Mouse (Mus musculus) embryo, embryonic 10 days (tissue): ENCODE data around the gene Rpn1.

Experiments used
- DNase-seq: peaks from one replicate; pipeline ENCODE4 v3.0.0-alpha.2; 2015; ENCODE audit warnings: low spot score

Gene Rpn1

DNA sequence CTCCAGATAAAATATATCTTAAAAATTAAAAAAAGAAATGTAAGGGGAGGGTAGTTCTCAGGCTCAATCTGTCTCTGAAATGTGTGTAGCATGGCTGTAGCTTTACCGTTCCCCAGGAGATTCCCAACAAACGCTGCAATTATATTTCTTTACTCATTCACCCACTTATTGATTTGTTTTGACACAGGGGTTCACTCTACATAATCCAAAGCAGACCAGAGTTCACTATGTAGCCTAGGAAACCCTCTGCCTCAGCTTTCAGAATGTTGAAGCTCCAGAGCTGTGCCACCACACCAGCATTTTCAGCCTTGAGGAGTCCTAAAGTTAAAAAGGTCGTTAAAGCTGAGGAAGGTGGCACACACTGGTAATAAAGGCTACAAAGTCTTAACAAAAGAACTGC, 18.3 kb upstream of the Rpn1 start:
- DNase-seq: no peak

DNA sequence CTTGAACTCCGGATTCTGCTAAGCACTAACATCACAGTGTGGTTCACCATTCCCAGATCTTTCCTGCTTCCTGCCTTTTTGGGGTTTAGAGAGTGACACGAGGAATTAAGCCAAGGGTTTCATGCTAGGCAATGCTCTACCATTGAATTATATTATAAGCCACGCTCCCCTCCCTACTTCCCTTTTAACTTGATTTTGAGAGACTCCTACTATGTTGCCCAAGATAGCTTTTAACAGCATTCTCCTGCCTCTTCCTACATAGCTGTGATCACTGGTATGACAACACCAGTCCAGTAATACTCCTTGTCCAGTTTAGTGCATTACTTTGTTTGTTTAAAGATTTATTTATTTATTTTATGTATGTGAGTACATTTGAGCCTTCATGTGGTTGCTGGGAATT, 16.6 kb upstream of the Rpn1 start:
- no peak for DNase-seq

DNA sequence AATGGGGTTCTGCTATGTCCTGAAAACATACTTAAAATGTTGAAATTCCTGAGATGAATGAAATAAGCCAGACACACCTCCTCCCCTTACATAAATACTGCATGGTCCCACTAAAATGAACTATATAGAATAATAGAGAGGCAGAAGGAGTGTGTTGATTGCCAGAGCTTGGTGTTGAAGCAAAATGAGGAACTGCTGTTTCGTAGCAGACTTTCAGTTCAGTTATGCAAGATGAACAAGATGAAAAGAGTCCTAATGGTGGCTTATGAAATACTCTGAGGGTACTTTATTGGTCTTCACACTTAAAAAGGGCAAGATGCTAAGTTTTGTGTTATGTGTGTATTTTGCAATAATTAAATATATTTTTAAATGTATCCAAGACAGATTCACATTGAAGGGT, 15.5 kb upstream of the Rpn1 start:
- DNase-seq: no peak

DNA sequence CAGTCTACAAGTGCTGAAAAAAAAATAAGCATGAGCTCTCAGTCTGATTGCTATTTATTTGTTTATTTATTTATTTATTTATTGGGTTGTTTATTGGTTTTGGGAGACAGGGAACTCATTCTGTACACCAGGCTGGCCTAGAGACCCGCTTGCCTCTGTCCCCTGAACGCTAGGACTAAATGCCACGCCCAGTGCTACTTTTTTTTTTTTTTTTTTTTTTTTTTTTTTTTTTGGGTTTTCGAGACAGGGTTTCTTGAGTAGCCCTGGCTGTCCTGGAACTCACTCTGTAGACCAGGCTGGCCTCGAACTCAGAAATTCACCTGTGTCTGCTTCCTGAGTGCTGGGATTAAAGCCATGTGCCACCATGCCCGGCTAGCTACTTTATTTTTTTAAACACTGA, 13.8 kb upstream of the Rpn1 start:
- no peak for DNase-seq

DNA sequence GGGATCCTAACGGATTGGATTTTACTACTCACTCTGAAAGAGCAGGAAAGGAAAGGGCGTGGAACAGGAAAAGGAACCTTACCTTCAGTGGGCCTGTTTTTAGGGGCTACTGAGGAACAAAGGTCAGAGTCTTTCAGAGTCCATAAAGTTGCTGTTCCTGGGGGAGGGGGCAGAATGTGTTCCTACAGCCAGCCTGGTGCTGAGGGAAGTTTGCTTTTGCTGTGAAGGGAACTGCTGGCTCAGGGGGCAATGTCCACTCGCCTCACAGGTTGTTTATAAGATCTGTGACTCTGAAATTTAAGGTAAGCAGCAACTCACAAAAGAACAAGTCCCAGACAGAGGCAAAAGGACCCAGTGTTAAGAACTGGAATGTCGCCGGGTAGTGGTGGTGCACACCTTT, 13.1 kb upstream of the Rpn1 start:
- DNase-seq: no peak

DNA sequence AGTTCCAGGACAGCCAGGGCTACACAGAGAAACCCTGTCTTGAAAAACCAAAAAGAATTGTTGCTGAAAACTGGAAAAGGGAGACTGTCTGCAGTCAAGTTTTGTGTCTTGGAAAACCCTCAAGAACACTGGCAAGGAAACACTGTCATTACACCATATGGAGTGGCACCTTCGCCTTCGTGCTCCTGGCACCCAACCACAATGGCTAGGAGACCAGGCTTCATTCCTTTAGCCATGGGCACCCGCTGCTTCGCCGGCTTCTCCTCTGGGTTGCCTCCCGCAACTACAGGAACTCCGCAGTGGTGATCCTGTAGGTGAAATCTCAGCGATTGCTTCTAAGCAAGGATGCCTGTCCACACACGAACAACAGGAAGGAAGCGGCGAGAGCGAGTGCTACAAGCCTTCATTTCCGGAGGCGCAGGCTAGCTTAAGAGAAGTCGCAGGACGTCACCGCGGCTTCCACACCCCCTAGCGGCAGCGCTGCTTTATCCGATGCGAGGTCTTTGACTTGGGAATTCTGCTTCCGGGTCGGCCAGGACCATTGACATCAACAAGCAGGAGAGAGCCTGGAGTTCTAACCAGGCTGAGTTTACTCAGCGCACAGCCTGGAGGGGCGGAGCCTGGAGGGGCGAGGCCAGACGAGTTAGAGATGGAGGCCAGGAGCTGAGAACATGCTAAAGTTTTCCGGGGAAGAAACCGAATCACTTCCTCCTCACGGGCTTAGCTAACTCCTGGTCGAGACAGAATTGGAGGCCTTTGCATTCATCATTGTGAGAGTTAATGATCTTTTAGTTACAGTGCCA, 9.3 kb upstream of the Rpn1 start:
- peak; percentile 99 for DNase-seq

DNA sequence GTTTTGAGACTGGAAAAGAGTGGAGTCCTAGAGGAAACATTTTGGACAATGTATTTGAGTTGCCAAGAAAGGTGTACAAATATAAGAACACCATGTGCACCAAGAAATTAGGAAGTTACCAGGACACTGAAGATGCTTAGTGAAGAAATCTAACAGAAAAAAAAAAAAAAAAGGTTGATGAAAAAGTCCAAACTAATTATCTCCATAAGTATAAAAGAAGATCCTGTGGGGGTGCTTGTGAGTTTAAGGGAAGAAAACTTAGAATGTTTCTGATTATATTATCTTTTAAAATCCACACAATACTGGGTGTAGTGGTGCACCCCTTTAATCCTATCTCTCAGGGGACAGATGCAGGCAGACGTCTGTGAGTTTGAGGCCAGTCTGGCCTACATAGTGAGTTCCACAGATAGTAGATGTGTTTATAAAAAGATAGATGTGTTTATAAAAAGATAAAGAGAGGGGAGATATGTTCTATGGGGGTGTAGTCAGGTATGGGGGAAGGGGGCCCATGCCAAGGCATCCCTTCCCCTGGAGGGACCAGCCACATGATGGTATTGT, 8.2 kb upstream of the Rpn1 start:
- DNase-seq: no peak

DNA sequence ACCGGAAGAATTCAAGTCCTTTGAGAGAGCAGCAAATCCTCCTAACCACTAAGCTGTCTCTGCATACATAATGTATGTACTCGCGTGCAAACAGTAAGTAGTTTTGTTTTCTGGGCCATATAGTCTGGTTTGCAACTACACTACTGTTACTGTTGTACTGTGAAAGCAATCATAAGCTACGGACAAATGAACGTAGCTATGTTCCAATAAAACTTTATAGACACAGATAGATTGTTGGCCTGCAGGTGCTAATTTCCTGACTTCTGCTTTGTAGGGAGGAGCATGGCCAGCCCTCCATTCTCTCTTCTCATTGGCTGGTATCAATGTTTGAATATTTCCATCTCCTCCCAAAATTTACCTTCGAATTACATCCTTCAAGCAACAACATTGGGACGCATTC, 1.2 kb upstream of the Rpn1 start:
- no peak for DNase-seq

DNA sequence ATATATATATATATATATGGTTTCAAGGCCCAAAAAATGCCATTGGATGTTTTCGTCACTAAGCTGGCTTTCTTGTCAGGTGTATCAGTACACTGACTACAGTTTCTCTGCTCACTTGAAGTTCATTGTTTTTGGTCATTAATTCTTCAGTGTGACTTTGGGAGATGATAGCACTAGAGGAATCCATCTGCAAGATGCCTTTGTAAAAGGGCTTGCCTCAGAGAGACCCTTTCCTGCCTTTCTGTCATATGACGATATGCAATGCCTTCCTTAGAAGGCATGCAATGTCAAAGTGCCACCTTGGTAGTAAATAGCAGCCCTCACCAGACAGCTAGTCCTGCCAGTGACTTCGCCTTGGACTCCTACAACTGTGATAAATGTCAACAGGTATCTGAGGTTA, 610 bp upstream of the Rpn1 start:
- no peak for DNase-seq

DNA sequence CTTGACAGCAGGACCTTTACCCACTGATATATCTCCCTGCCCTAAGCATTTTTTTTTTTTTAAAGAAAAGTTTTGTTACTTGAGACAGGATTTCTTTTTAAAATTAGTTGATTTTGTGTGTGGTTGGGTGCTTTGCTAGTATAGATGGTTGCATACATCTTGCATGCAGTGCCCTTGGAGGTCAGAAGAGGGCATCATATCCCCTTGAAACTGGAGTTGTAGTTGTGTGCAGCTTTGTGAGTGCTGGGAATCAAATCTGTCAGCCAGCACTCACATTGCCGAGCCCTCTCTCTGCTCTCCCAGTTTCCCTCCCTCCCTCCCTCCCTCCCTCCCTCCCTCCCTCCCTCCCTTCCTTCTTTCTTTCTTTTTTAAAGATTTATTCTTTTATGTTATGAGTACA, 4.7 kb downstream of the Rpn1 start:
- no peak for DNase-seq

DNA sequence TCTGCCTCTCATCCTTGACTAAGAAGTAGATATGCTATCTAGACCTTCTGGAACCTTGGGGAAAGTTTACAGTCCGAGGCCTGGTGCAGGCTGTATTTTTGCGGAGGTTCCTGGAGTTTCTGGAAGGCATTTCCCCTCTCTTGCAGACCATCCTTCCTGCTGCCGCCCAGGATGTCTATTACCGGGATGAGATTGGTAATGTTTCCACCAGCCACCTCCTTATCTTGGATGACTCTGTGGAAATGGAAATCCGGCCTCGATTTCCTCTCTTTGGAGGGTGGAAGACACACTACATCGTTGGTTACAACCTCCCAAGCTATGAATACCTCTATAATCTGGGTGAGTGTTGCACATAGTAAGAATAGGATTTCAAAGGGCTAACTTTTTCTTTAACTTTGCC, 11.1 kb downstream of the Rpn1 start:
- DNase-seq: no peak

DNA sequence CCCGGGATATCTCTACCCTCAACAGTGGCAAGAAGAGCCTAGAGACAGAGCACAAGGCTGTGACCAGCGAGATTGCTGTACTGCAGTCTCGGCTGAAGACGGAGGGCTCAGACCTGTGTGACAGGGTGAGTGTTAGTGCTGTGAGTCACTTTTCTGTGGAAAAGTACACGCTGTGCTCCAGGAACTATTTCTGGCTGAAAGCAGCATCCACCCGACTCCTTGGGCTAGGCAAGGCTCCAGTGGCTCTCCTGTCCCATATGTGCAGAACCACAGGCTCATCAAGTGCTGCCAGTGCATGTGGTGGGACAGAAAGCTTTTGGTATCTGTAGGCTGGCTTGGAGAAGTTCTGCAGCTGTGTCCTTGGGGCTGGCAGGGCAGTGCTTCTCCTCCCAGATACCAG, 17.8 kb downstream of the Rpn1 start:
- no peak for DNase-seq

DNA sequence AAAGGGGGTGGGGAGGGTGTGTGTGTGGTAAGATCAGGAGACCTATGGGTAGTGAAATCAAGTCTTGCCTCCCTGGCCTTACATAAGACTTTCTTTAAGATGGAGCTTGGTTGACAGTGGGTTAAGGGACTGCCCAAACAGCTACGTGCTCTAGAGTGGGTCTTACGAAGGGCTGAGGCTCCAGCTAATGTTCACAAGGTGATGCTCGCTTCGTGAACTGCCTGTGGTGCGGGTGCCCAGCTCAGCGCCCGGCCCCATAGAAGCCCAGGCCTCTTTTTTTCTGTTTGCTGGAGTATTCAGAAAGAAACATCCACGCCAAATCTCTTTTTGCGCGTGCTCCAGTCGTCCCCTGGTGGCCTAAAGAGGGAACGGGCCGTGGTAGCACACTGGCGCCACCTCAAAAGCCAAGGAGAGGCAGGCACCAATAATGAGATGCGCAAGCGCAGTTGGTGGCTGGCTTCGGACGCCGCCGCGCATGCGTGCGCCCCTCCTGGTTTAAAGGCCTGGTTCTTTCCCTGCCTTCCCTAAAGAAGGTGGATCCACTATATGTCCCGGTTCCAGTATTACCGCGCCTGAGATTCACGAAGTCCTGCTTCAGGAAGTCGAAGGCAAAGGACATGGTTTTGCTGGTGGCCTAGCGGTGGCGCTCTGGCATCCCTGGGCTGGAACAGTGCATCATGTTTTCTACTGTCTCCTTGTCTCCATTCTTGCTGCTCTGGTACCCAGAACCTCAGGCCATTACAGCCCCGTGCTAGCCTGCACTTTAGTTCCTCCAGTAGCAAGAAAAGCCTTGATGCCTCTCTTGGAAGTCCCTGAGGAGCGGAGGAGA, 21.7 kb downstream of the Rpn1 start:
- peak; percentile 97 for DNase-seq

DNA sequence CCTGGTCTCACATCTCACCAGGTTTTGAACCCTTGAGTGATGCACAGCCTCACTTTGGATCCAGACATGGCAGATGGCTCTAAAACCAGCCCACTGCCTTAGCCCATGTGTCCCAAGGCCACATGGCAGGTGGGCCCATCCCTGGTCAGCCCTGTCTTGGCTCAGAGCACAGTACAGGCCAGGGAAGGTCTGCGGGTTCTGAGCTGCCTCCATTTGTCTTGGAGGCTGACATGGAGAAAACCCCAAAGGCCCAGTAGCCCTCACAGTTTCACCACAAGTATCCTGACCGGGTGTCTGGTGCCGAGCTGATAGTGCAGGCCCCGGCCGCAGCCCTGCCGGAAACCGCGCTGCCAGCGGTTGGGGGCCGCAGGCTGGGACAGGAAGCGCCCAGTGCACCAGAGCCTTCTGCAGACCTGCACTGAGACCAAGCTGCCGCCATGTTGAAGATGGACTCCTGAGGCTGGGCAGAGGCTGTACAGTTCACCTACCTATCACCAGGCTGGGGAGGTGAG, 22.4 kb downstream of the Rpn1 start:
- no peak for DNase-seq

DNA sequence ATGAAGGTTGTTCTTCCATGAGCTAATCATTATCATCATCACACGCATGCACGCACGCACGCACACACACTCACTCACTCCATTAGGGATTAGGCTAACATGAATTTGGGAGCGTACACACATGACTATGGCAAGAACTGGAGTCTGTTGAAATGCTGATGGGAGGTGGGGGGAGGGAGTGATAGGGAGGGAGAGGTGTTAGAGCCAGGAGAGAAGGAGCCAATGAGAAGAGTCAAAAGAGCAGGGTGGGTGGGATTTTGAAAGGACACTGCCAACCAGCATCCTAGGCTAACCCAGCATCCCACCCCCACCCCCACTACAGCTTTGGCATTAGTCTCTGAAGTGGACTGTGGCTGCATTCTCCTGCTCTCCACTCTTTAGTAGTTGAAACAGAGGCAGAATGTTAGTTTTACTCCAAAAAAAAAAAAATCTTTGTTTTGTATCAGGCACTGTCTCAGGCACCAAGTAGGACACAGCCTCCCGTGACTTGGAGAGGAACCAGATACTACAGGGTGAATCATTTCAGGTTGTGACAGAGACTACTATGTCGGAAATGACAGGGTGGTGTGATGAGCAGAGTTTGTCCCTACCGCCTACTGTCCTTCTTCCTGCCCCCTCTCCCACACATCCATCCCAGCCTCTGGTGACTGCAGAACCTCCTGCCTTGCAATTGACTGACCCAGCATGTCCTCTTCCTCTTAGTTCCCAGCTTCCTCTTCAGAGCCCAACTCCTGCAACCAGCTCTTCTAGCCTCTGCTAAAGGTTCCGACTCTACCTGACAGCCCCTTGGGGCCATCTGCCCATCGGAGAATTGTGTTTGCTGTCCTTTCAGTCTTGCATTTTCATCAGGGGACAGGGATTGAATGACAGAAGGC, 23.6 kb downstream of the Rpn1 start:
- no peak for DNase-seq

DNA sequence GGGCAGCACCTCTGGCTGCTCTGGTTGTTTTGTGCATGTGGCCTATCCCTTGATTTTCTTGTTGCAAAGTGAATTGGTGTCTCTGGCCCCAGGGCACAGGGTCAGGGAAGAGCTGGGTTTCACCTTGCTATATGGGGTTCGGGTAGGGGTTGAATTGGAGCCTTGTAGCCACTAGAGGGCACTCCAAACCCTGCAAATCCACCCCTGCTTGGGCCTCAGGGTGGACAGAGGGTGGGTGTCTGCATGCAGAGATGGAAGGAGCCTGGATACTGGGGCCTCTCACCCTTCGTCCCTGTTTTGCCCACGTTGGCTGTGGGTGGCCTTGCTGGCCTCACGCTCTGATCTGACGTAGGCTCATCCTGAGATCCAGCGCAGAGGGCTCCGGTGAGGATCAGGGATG, 28.9 kb downstream of the Rpn1 start:
- DNase-seq: peak; percentile 72

DNA sequence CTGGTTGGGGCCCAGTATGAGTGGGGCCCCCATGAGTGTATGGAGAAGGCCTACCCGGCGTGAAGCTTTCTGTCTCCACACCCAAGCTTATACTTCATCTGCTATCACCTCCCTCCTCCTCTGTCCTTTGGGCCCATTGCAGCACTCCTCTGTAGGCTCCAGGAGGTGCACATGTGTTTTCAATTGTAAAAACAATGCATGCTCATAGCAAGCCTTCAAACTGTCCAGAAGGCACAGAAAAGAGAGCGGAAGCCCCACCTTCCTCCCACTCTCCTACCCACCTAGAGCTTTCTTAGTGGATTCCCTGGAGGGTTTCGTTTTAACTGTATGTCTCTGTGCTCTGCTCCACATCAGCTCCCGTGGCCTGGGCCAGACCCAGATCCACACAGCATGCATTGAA, 30.1 kb downstream of the Rpn1 start:
- DNase-seq: no peak

DNA sequence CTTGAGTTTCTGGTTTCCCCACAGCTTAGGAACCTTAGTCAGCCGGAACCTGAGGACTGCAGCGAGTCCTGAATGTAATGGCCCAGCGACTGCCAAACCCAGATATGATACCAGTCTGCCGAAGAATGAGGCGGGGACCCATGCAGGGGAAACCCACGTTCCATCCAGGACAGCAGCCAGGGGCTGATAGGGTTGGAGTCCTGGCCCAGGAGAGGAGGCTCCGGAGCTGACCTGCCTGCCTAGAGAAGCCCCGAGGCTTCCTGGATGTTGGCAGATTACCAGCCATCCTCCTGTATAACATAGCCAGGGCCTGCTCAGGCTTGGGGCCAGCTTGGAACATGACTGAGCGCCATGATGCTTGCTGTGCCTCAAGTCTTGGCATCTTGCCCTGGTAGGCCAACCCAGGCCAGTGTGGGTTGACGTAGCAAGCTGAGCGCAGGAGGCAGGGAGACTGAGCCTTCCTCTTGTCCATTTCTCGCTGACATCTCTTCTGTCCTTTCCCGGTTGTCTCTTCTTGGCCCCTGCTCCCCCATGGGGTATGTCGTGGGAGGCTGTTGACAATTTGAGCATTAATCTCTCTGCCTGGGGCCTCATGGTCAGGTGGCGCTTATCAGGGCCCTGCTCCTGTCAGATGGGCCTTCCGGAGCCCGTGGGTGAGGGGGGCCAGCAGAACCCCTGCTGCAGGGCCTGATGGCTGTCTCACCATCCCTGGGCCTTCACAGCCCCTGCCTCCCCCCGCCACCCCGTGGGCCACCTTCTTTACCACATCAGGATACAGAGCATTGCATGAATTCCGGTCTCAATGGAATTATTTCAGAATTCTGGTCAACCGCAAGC, 32.3 kb downstream of the Rpn1 start:
- no peak for DNase-seq

DNA sequence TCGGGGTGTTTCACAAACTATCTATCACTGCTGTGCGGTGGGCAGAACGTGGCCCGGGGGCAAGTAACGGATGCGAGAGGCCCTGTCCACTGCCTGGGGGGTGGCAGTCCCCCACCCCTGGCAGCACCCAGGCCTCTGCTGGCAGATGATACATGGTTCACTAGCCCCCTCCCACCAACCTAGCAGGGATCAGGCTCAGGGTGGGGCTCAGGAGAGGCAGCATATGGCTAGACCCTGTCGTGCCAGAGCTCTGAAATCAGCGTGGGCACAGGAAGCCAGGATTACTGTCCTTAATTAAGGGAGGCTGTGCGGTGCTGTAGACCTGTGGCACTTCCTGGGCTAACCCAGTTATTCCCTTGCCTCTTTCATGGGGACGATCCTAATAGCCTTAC, 32.9 kb downstream of the Rpn1 start:
- no peak for DNase-seq

DNA sequence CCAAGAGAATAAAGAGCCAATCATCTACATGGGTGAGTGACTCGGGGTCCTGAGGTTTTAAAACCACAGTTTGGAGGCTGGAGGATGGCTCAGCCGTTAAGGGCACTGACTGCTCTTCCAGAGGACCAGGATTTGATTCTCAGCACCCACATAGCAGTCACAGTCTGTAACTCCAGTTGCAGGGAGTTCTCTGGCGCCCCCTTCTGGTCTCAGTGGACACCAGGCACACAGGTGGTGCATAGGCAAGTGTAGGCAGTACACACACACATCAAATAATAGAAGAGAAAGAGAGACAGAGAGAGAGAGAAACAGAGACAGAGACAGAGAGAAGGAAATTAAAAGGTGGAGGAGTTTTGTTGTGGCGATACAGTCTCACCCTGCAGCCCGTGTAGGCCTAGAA, 35.0 kb downstream of the Rpn1 start:
- DNase-seq: no peak

DNA sequence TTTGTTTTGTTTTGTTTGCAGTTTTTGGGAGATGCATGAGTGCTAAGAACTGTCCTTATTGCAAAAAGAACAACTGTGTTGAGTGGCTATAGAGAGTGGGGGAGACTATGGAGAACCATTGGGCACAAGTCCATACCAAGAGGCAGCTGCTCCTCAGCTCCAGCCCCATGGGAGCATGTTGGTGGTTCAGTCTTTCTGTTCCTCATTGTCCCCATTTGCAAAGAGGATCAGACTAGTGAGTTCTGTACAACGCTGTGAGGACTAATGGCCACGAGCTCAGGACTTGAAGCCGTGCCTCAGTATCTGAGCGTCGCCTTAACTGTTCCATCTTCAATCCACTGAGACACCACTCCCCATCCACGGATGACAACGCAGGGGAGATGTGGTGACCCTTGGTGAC, 36.5 kb downstream of the Rpn1 start:
- no peak for DNase-seq
